Mouse (Mus musculus) subcutaneous adipose tissue, adult 2 months (tissue): ENCODE data around the gene Gucy1b1. TPM values are rescaled to one million over a fixed set of nuclear protein-coding genes. Genes with fewer than 3 reads are reported as not detected.

ENCODE experiments used
- polyA plus RNA-seq: library from polyadenylated mRNA; depleted of rRNA; stranded (reverse); fragments of >200 nt; gene quantifications from 2 replicates; pipeline ENCODE4 v1.2.3, GENCODE M21; 2012; ENCODE audit warnings: low replicate concordance; rRNA removed

Gene Gucy1b1
- 9.3 and 10.4 TPM in 2 replicates for polyA plus RNA-seq

DNA sequence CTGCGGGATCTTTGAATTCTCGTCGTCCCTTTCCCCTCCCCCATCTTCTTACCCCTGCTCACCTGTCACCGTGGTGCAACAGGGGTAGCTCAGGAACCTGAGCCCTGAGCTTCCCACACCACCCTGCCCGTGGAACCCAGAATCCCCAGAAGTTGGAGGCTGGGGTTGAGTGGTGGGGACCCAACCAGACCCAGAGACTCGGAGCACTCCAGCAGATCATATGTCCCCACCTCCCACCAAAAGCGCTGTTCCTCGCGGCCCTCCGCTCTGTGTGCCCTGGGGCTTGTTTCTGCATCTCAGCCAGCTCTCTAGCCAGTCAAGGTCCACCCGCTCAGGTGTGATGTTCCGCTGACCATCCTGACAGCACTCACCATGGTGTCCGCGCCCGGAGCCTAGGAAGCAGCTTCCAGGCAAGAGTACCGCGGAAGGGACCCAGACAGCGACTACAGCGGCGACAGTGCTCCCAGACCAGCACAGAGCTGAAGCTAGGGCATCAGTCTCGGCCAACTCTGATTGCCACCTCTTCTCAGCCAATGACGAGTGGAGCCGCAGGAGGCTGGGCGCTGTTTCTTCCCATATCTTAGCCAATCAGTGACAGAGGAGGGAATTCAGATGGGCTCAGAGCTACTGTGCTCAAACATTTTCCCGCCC is at the start of gene Gucy1b1:
TSS of gene Gucy1b1 (minus strand) at position 489 of the 651 bp plus-strand sequence.

Other genes with a start within 250 kb of the Gucy1b1 start
- 16.1 and 23.3 TPM in 2 replicates for gene Ctso, start 142.1 kb downstream of the Gucy1b1 start, polyA plus RNA-seq
- gene Tdo2, start 98.5 kb downstream of the Gucy1b1 start, polyA plus RNA-seq: not detected in 2 replicates
- gene Asic5, start 92.4 kb downstream of the Gucy1b1 start, polyA plus RNA-seq: not detected in 2 replicates
- gene Gucy1a1, start 71.1 kb upstream of the Gucy1b1 start, polyA plus RNA-seq: 13.9 and 14.2 TPM in 2 replicates